Mouse (Mus musculus) thymus, adult 2 months (tissue): ENCODE measurements around the gene Aurkb.

Source experiments
- CTCF ChIP-seq: fragments of 200-500 bp; IDR thresholded peaks from 2 replicates; pipeline ENCODE4 v1.5.1; 2012; ENCODE audit warnings: mild to moderate bottlenecking, control low read depth, low read length, moderate library complexity, borderline replicate concordance; ENCODE audit not compliant: control insufficient read depth, poor library complexity, insufficient read depth; ENCODE audit errors: extremely low read depth
- POLR2A ChIP-seq: fragments of 200-500 bp; IDR thresholded peaks from 2 replicates; pipeline ENCODE4 v1.6.1; 2012; ENCODE audit warnings: mild to moderate bottlenecking, low read length, control low read depth, moderate library complexity; ENCODE audit not compliant: control insufficient read depth, poor library complexity, insufficient read depth; ENCODE audit errors: extremely low read depth

DNA sequence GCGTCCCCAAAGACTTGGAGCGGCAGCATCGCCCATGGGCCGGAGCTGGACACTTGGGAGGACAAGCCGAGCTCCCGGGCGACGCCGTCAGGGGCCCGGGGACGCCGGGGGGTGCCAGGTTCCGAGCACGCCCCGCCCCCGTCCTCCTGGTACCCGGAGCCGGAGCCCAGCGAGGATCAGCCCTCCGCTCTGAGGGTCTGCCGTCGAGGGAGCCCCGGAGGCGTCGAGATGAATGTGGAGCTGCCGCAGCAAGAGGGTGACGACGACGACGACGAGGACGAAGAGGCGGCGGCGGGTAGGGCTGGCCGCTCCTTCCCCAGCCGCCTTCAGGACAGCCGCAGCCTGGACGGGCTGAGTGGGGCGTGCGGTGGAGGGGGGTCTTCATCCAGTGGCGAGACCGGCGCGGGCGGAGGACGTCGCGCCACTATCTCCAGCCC, 14.5 kb downstream of the Aurkb start:
- TF ChIP-seq POLR2A, result no peak
- TF ChIP-seq CTCF, result no peak
